Mouse (Mus musculus) Muller cell, postnatal 12 days (primary cell): ENCODE results near the gene Dmrt1.
"Not testable (repeated sequence)": the region's sequence is repeated elsewhere in the genome, so short reads cannot be mapped to it uniquely, and the experiment has no call there.

Experiments used
- DNase-seq: peaks from one replicate; pipeline ENCODE4 v3.0.0-alpha.2; 2015; ENCODE audit errors: inconsistent ontology term

Gene Dmrt1

DNA sequence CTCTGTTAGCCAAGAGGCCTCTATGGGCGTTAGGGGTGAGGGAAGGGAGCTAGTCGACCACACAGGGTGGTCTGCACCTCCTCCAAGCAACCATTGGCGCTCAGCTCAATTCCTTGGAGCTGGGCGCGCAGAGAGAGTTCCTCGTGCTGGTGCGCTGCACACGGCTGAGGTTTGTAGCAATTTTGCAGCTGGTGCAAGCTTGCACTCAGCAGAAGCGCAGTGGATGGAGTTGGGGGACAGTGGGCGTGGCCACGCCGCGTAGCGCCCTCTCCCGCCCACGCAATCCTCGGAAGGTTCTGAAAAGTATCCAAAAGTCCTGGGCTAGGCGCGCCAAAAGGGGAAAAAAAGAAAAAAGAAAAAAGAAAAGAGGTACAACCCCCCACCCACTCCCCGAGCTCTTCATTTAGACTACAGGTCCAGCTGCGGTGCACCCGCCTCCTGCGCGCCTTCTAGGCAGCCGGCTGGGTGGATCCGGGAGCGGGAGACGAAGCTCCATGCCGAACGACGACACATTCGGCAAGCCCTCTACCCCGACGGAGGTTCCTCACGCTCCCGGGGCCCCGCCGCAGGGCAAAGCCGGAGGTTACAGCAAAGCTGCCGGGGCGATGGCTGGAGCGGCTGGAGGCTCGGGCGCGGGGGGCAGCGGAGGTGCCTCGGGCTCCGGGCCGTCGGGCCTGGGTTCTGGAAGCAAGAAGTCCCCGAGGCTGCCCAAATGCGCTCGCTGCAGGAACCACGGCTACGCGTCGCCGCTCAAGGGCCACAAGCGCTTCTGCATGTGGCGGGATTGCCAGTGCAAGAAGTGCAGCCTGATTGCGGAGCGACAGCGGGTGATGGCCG, at the start of gene Dmrt1:
Gene Dmrt1, plus strand, starts transcription at position 259 of the 837 bp plus-strand sequence.
- peak; percentile 16 for DNase-seq

DNA sequence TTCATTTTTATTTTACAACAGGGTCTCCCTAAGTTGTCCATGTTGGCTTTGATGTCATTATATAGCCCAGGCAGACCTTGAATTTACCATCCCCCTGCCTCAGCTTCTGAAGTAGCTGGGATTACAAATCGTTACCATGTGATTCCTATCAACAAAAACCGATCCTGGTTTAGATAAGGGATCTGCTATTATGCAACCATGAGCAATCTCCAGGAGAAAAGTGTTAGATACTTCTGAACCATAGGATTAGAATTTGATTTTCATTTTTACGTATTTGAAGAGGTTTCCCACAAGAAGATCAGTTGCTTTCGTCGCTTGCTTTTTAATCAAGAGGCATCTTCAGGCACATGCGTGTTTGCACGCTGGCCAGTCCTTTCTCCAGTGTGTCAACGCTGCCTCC, 44.7 kb upstream of the Dmrt1 start:
- no peak for DNase-seq

DNA sequence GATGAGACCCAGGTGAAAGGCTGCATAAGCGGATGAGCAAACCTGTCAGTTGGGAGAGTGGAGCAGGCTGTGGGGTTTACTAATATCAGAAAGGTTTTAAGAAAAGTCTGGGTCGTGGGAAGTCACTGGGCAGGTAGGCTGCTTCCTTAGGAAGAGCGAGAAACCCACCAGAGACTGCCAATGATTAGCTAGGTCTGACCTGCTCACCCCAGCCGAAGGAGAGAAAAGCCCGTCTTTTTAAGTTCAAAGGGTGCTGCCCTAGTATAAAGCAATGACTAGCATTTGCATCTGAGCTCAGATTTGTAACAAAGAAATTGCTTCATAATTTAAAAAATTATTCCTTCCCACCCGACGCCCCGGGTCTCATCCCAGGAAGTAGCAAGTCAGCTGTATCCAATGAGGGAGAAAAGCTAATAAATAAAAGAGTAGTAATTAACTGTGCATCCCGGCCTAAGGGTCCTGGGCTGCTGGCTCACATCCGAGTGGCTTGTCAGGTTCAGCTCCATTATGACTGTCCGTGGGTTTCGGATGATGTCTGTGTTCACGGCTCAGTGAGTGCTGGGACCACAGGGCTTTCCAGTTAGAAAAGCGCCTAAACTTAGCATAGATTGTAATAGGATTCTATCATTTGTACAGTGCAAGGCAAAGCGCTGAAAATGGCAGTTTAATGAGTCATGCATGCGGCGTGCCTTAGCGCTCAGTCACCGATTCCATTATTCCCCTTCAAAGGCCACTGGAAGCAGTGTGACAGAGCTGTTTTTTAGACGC, 43.7 kb upstream of the Dmrt1 start:
- peak; percentile 93 for DNase-seq

DNA sequence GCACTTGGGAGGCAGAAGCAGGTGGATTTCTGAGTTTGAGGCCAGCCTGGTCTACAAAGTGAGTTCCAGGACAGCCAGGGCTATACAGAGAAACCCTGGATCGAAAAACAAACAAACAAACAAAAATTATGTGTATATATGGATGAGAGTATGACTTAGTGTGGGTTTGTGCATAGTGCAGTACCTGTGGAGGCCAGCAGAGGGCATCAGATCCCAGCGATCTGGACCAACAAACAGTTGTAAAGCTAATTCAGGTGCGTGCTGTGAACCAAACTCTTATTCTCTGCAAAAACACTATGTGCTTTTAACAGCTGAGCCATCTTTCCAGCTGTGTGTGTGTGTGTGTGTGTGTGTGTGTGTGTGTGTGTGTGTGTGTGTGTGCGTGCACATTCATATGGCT, 29.6 kb upstream of the Dmrt1 start:
- DNase-seq = not testable (repeated sequence)

DNA sequence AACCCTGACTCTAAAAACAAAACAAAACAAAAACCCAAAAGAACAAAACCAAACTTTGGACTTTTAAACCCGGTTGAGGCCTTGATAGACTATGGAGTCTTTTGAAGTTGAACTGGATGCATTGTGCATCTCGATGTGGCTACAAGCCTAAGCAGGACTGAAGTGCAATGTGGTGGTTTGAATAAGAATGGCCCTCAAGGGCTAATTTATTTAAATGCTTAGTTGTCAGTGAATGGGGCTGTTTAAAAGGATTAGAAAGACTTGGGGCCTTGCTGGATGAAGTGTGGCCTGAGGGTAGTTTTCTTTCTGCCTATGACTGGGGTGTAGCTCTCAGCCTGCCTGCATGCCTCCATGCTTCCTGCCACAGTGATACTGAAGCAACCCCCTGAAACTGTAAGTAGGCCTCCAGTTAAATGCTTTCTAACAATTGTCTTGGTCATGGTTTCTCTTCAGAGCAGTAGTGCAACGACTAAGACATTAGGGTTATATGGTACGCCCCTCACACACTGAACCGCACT, 26.2 kb upstream of the Dmrt1 start:
- no peak for DNase-seq

DNA sequence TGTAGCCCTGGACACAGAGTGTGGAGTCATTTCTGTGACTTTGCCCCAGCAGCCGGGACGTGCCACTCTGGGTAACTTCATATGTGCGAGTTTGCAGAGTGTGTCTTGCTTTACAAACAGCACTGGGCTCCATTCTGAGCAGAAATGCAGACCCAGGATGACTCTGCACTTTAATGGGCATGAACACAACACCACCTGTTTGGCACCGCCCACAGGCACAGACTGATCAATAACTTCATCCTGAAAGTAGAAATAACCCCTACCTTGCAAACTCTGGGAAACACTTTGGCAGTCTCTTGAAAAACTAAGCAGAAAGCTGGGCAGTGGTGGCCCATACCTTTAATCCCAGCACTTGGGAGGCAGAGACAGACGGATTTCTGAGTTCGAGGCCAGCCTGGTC, 24.6 kb upstream of the Dmrt1 start:
- DNase-seq = no peak

DNA sequence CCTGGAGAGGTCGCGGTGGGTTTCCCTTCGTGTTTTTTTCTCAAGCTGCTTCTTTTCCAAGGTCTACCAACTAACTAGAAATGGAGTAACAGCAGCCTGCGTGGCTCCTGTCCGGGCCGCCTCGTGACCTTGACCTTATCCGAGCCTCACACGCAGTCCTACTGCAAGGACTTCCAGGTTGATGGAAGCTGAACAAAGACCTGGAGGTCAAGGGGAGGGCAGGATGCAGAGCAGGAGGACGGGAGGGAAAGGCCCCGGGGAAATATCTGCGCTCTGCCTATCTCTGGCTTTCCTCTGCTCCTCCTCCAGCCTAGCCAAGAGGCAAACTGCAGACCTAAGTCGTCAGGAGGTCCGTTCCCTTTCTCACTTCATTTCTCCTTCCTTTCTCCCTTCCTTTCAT, 18.9 kb upstream of the Dmrt1 start:
- DNase-seq = no peak

DNA sequence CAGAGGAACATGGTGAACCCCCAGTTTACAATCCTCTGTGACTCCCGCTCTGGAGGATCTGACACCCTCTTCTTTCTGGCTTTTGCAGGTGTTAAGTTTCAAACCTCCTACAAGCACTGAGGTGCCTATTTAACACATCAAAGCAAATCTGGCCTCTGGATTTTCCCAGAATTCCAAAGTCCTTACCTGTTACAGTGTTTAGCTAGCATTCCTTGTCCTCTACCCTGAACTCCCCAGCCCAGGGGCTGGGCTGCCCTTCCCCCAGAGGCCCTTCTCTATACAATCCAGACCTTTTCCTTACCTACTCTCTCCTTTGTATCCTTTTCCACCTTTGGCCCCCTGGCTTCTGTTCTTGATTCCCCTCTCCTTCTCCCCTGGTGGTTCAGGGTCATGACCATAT, 18.1 kb upstream of the Dmrt1 start:
- DNase-seq = no peak

DNA sequence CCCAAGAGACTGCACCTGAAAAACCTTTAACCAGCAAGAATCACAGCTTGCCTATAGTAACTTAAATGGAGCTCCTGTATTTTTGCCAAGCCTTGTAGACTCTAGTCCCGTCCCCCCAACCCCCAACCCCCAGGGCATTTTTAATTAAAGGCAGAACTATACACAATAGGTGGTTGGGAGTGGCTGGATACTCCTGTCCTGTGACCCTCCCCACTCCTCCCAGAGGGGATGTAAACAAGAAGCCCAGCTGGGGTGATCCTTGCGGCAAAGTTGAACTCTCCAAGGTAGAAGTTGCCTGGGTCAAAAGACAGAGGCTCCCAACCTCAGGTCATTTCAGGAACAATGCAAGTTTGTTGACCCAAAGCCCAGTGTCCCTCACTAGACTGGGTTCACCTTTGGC, 16.9 kb upstream of the Dmrt1 start:
- no peak for DNase-seq

DNA sequence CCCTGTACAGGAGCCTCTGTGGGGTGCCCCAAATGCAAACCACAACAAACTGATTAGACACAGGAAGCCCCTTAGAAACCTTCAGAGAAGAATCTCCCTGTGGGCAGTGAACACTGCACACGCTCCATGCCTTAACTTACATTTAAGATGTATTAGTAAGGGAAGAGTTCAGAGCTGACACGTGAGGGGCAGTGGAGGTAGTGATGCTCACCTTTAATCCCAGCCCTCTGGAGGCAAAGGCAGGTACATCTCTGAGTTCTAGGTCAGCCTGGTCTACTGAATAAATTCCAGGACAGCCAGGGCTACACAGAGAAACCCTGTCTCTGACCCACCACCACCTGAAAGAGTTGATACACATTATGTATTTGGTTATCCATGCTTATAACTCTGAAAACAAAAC, 15.9 kb upstream of the Dmrt1 start:
- DNase-seq = no peak

DNA sequence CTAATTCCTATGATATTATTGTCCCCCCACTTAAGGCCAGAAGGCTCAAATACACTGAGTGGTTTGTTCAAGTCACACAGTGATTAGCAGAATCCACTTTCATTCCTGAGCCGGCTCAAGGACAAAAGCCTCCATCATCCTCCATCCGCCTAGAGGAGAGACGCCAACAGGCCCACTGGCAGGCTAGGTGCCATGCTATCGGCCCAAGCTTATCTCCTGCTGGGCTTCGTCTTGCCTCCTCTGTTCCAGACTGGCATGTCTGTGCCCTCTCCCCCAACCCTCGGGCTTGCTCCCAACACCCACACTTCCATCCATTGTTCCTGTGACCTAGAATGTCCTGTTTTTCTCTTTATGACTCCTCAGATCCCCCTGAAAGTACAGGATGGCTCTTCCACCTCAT, 8.0 kb upstream of the Dmrt1 start:
- no peak for DNase-seq

DNA sequence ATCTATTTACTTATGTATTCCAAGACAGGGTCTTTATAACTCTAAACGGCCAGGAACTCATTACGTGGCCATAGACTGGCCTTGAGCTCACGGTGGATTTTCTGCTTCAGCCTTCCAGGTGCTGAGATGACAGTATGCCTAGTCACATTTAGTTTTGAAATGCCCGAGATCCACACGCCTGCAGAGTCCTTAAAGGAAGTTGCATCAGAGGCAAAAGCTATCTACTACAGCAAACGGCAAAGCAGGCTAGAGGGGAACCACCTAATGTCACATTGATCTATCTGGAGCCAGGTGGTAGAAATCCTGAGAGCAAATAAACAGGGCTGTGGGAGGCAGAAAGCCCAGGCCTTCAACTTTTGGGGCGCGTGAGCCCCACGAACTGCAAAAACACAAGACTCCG, 540 bp upstream of the Dmrt1 start:
- no peak for DNase-seq

DNA sequence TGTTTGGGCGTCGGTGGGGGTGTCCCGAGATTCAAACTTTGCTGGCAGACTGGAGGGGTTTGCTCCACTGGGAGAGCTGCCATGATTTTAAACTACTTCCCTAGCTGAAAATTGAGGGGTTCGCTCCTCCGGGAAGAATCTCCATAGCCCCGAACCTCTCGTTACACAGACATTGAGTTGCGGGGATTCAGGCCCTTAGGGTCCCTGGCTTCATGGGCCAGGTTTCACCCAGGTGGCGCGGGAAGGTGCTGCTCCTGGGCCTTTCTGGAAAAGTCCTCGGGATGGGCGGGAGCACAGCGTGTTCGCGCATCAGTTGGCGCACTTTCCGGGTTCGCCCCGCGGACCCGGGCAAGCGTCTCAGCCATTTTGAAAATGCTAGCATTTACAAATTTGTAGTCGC, 1.2 kb downstream of the Dmrt1 start:
- DNase-seq = no peak

DNA sequence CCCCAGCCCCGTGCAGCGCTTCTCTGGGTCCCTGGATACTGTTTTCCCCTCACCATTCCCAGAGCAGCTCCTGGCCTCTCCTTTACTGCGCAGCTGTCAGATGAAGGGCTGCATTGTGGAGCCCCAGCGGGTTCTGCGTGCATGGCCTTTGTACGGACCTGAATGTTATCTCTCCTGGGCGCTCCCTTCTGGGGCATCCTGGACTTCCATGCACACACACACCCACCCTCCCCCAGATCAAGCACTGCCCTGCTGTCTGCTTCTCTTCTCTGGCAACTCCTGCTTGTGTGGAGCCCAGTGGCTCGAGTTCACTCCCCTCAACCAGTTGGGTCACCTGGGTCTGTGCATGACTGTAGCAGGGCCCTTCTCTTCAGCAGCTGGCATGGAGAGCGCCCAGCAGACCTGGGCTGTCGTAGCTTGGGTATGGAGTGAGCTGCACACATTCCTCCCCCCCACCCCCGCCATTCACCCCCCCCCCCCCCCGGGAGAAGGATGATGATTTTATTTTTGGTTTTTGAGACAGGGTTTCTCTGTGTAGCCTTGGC, 9.6 kb downstream of the Dmrt1 start:
- no peak for DNase-seq

DNA sequence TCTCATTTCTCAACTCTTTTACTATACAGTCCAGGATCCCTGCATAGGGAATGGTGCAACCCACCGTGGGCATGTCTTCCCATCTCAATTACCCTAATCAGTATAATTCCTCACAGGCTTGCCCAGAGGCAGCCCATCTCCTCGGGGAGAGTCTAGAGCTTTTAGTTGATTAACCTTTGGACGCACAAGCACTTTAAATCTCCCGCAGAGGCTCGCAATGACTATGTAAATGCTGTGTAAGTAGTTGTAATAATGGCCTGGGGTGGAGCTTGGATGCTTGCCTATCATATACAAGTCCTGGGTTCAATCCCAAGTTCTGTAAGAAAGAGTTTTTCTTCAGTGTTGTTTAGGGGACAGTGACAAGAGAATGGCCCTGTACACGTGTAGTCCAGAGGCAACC, 18.7 kb downstream of the Dmrt1 start:
- no peak for DNase-seq

DNA sequence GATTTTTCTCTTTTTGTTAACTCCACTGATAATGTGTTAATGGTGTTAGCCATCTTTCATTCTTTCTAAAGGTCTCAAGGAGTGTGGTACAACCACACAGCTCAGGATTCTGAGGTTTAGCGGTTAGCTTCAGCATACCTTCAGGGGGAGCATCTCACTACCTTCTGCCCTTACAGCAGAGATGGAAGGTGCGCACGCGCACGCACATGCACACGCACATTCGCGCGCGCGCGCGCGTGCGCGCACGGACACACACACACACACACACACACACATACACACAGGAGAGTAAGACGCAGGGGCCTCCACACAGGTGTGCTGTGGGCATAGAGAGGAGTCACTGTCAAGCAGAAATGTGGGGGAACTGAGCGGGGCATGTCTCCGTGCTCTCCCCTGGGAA, 20.3 kb downstream of the Dmrt1 start:
- no peak for DNase-seq

DNA sequence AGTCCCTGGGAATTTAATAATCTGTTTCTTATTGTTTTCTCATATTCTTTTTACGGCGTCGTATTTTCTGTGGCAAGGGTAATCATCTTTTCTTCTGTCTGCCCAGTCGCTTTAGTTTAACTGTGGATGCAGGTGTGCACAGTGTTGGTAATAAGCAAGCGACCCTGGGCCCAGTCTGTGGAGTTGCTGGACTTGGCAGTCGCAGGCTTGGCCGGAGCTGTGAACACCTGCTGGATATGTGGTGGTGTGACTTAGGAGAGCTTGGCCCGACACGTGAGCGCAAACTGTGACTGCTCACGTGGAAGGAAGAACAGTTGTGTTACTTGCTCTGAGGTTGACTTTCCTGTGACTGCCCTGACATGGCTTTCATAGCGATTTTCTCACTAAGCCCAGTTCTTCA, 24.3 kb downstream of the Dmrt1 start:
- no peak for DNase-seq

DNA sequence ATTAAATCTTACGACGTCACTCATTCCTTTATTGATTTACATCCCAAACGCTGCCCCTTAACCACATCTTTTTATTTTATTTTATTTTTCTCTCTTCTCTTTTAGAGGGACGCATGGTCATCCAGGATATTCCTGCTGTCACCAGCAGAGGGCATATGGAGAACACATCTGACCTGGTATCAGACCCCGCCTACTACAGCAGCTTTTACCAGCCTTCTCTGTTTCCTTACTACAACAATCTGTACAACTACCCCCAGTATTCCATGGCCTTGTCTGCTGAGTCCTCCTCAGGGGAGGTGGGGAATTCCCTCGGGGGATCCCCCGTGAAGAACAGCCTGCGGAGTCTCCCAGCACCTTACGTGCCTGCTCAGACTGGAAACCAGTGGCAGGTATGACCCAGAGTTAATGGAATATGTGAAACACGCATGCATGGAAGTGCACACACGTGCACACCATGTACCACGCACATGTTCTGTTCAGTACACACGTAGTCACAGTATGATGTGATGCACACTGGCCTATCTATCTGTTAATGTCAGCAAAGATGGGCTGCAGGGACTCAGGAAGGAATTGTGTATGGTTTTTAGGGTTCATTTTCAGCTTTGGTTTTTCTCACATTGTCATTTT, 40.4 kb downstream of the Dmrt1 start:
- DNase-seq = peak; percentile 32

DNA sequence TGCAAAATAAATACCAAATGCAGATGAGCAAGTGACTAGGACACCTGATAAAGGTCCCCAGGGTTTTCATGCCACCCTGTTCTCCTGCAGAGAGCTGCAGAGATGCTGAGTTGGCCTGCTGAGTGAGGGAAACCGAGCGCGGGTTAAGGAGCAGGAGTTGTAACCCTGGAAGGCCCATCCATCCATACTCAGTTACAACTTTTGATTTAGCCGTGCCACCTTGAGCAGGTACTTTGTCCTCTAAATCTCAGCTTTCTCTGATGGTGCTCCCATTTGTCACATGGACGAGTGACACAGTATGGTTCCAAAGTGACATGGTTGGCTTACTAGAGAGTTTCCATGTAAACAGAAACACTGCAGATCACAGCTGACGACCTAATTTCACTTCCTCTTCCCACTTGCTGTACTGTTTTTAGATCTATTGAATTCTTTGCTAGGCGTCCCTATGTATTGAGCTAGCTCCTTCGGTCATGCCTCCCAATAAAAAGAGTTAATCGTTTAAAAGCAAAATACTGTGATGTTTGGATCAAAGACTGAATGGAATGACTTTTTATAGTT, 41.7 kb downstream of the Dmrt1 start:
- DNase-seq = no peak

DNA sequence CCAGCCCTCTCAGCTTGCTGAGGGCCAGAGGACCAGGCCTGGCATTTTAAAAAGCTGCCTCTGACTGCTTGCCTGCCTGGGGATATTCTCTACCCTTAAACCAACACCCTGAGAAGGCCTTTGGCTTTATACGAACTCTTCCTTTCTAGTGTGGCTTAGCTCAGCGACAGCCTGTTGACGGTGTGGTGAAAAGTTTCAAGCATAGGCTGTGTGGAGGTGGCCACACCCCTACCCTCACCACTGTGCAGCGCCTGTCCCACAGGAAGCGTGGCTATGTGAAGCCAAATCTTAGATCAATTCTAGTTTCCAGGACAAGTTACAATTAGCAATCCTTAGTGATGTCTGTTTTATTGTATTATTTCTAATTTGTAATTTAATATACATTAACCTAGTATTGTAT, 44.9 kb downstream of the Dmrt1 start:
- no peak for DNase-seq

DNA sequence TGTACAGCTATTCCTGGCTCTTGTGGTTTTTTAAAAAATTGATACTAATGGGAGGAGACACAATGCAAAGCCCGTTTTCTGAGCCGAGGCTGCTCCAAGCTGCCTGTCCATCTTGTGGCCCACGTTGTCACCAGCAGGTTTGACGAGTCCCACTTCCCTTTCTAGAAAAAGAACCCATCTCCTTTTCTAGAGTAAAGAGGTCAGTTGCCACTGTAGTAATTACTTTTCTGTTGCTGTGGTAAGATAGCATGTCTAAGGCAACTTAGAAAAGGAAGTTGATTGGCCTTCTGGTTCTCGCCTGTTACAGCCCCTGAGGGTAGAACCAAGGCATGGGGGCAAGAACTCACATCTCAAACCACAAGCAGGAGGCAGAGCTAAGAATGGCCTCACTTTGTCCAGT, 45.6 kb downstream of the Dmrt1 start:
- DNase-seq = no peak

DNA sequence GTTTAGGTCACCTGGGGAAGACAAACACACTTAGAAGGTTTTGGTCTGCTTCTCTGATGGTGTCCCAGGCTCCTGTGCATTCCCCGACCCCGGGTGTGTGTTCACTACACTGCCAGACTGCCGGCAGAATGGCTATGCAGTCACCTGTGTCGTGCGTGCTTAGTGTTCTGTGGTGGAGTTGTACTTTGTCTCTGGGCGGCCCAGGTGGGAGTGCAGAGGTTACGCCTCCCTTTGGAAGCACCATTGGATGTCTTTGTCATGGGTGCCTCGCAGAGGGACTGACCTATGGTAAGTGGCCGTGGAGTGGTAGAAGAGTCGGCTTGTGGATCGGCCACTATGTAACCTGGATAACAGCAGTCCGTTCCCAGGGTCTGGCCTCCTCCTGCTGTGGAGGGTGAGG, 59.0 kb downstream of the Dmrt1 start:
- no peak for DNase-seq
